Mouse (Mus musculus) liver, adult 2 months (tissue): ENCODE results near the gene Adarb1. TPM values are rescaled to one million over a fixed set of nuclear protein-coding genes. Genes with fewer than 3 reads are reported as not detected.
A peak's percentile ranks its signal among the peaks of the same experiment; 100 is the strongest.

Experiments used
- DNase-seq: peaks from one replicate; pipeline ENCODE4 v3.0.0-alpha.2; 2011; ENCODE audit warnings: low read depth, low spot score; ENCODE audit errors: extremely low read depth
- H3K27ac ChIP-seq: fragments of 200-500 bp; replicated peaks from 2 replicates; pipeline ENCODE4 v1.5.1; 2012; ENCODE audit warnings: low read depth, mild to moderate bottlenecking, control low read depth, inconsistent platforms, low read length; ENCODE audit not compliant: insufficient read depth
- H3K27me3 ChIP-seq: fragments of 200-500 bp; 2 replicates; pipeline ENCODE4 v1.6.1; 2012; ENCODE audit warnings: mild to moderate bottlenecking, moderate library complexity, low read length, inconsistent platforms; ENCODE audit not compliant: control insufficient read depth, insufficient read depth
- H3K36me3 ChIP-seq: fragments of 200-500 bp; 2 replicates; pipeline ENCODE4 v1.6.1; 2012; ENCODE audit warnings: low read length, inconsistent platforms; ENCODE audit not compliant: control insufficient read depth, insufficient read depth
- H3K4me1 ChIP-seq: fragments of 200-500 bp; 2 replicates; pipeline ENCODE4 v1.6.1; 2011; ENCODE audit warnings: low read length; ENCODE audit not compliant: control insufficient read depth, insufficient read depth
- H3K4me3 ChIP-seq: fragments of 200-500 bp; 2 replicates; pipeline ENCODE4 v1.5.1; 2011; ENCODE audit warnings: low read depth, mild to moderate bottlenecking, control low read depth, low read length, moderate library complexity; ENCODE audit not compliant: insufficient read depth
- H3K79me2 ChIP-seq: fragments of 200-500 bp; 2 replicates; pipeline ENCODE4 v1.6.1; 2012; ENCODE audit warnings: inconsistent platforms, mild to moderate bottlenecking, low read length, moderate library complexity; ENCODE audit not compliant: control insufficient read depth, insufficient read depth
- H3K9ac ChIP-seq: fragments of 200-500 bp; 2 replicates; pipeline ENCODE4 v1.6.1; 2012; ENCODE audit warnings: low read depth, mild to moderate bottlenecking, control low read depth, inconsistent platforms, low read length
- CTCF ChIP-seq: fragments of 200-500 bp; IDR thresholded peaks from 2 replicates; pipeline ENCODE4 v1.5.1; 2011; ENCODE audit warnings: low read depth, low read length, control low read depth
- POLR2A ChIP-seq: fragments of 200-500 bp; IDR thresholded peaks from 2 replicates; pipeline ENCODE4 v1.6.1; 2011; ENCODE audit warnings: low read length, control low read depth; ENCODE audit not compliant: insufficient read depth; ENCODE audit errors: extremely low read depth
- WGBS: fragments of 180-500 bp; shearing (Covaris S2); methylation state at CpG from one replicate; pipeline ENCODE4 v1.1.7; 2018; 5-methylcytosine and 5-hydroxymethylcytosine counted together
- polyA plus RNA-seq: library from polyadenylated mRNA; depleted of rRNA; stranded (reverse); fragments of >200 nt; gene quantifications from 2 replicates; pipeline ENCODE4 v1.2.3, GENCODE M21; 2012
- total RNA-seq: library from RNA; depleted of rRNA; stranded (reverse); fragments of >200 nt; gene quantifications from 2 replicates; pipeline ENCODE4 v1.2.3, GENCODE M21; 2014

The Adarb1 gene
- total and polyA plus RNA-seq, 2 experiments = 4.6 to 12.2 TPM

DNA sequence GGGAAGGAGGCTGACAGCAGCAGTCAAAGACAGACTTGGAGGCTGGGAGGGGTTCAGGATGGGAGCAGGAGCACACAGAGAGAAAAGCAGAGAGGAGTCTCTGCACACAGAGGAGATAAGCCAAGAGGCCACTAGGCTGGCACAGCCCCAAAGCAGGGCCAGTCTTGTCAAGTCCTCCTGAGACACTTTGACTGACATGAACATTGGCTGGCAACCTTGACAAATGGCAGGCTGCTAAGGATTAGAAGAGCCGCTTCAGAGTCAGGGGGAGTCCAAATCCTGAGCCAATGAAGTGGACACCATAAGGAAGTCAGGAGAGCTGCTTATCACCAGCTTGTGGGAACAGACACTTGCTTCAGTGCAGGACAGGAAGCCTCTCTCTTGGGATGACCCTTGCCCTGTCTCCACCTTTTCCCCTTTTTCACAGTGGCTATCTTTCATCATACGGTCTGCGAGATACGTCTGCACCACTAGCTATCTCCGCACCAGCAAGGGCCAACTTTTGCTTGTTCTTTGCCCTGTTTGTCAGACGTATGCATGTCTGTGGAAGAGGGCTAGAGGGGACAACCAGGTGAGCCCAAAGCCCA, 20.9 kb downstream of the Adarb1 start:
- Histone ChIP-seq H3K9ac (no peak overlapping the region), H3K36me3 (no peaks in the 10 kb centered on the region), H3K27ac (no peak overlapping the region), H3K79me2 (peaks cover 8% of the 10 kb centered on the region; the same call in 1 of the 2 replicates), H3K4me1 (peaks cover 20% of the 10 kb centered on the region), H3K27me3 (no peaks in the 10 kb centered on the region), H3K4me3 (no peak overlapping the region)
- DNase-seq = peak; percentile 67
- TF ChIP-seq CTCF (no peak), POLR2A (no peak)
- 50% methylated on average over 6 of the region's 6 CpGs for WGBS

- Histone ChIP-seq H3K27me3 (no peaks in the 10 kb centered on the region), H3K9ac (no peak overlapping the region), H3K79me2 (peaks cover 8% of the 10 kb centered on the region; the same call in 1 of the 2 replicates), H3K4me1 (peaks cover 12% of the 10 kb centered on the region), H3K27ac (no peak overlapping the region), H3K4me3 (no peak overlapping the region), H3K36me3 (no peaks in the 10 kb centered on the region)
- no peak for DNase-seq
- WGBS = 93% methylated on average over 1 of the region's 1 CpGs
- TF ChIP-seq POLR2A = no peak
- TF ChIP-seq CTCF = no peak
Observed at GRCm38 (mm10) chr10:77396015-77396414, 22.1 kb downstream of the Adarb1 start.

- H3K4me1 ChIP-seq = peaks cover 3% of the 10 kb centered on the region; the same call in 1 of the 2 replicates
- no peak overlapping the region for H3K27ac ChIP-seq
- H3K9ac ChIP-seq = no peak overlapping the region
- H3K36me3 ChIP-seq = no peaks in the 10 kb centered on the region
- TF ChIP-seq CTCF (no peak), POLR2A (no peak)
- peaks cover 12% of the 10 kb centered on the region; the same call in 1 of the 2 replicates for H3K79me2 ChIP-seq
- peak; percentile 30 for DNase-seq
- no peaks in the 10 kb centered on the region for H3K27me3 ChIP-seq
- 55% methylated on average over 6 of the region's 6 CpGs for WGBS
- H3K4me3 ChIP-seq = no peak overlapping the region
Observed at GRCm38 (mm10) chr10:77391072-77391471, 27.0 kb downstream of the Adarb1 start.

GRCm38 (mm10) chr10:77387558-77387957, 30.5 kb downstream of the Adarb1 start:
- peaks cover 1% of the 10 kb centered on the region; the same call in 1 of the 2 replicates for H3K4me1 ChIP-seq
- H3K4me3 ChIP-seq = no peak overlapping the region
- H3K36me3 ChIP-seq = no peaks in the 10 kb centered on the region
- no peaks in the 10 kb centered on the region for H3K27me3 ChIP-seq
- H3K79me2 ChIP-seq = peaks cover 11% of the 10 kb centered on the region
- H3K9ac ChIP-seq = no peak overlapping the region
- TF ChIP-seq POLR2A (no peak), CTCF (no peak)
- no peak for DNase-seq
- 97% methylated on average over 1 of the region's 1 CpGs for WGBS
- H3K27ac ChIP-seq = no peak overlapping the region

DNA sequence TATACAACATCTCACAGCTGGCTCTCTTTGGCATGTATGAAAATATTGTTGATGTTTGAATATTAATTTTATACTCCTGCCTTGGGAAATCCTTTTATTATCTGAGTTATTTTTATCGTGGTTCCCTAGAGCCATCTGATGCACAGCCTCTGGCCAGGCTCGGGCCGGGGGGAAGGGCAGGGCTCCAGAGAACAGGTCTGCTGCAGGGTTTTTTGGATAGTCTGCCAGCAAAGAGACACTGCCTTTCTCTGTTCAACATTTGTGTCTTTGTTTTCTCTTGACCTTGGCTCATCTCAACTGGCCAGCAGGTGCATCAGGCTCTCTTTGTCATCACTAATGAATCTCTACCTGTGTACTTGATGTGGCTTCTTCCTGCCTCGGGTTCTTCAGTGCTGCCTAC, 32.3 kb downstream of the Adarb1 start:
- Histone ChIP-seq H3K4me1 (peaks cover 5% of the 10 kb centered on the region), H3K4me3 (no peak overlapping the region), H3K9ac (no peak overlapping the region), H3K79me2 (peaks cover 11% of the 10 kb centered on the region), H3K27me3 (no peaks in the 10 kb centered on the region), H3K36me3 (no peaks in the 10 kb centered on the region), H3K27ac (no peak overlapping the region)
- no peak for TF ChIP-seq CTCF
- no peak for TF ChIP-seq POLR2A
- no peak for DNase-seq
- 74% methylated on average over 4 of the region's 4 CpGs for WGBS

DNA sequence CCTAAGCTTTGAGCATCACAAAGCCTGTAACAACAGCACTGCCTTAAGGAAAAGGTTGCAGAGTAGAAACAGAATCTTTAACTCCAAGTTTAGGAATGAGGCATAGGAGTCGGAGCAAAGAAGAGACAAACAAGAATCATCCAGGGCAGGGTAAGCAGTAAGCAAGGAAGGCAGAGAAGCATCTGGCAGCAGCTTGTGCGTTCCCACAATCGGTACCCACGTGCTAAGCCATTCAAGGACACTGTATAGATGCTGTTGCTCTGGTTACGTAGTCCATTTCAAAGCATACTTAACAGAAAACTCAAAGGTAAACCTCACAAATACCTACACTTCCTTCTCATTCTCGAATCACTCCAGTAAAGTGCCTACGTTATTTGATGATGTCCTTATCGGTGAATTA, 35.0 kb downstream of the Adarb1 start:
- H3K9ac ChIP-seq = no peak overlapping the region
- H3K36me3 ChIP-seq = no peaks in the 10 kb centered on the region
- no peak overlapping the region for H3K4me3 ChIP-seq
- H3K79me2 ChIP-seq = peaks cover 4% of the 10 kb centered on the region
- TF ChIP-seq POLR2A (no peak), CTCF (no peak)
- no peaks in the 10 kb centered on the region for H3K27me3 ChIP-seq
- no peak overlapping the region for H3K27ac ChIP-seq
- H3K4me1 ChIP-seq = peaks cover 23% of the 10 kb centered on the region
- WGBS = 90% methylated on average over 8 of the region's 8 CpGs
- DNase-seq = no peak
